Mouse (Mus musculus): ENCODE data around the gene Zswim1. TPM values are rescaled to one million over a fixed set of nuclear protein-coding genes. Genes with fewer than 3 reads are reported as not detected.
A peak's percentile ranks its signal among the peaks of the same experiment; 100 is the strongest.
"Not testable (repeated sequence)": the region's sequence is repeated elsewhere in the genome, so short reads cannot be mapped to it uniquely, and the experiment has no call there.

Zswim1 gene
- polyA plus RNA-seq, 1 experiment: 7.7 TPM

DNA sequence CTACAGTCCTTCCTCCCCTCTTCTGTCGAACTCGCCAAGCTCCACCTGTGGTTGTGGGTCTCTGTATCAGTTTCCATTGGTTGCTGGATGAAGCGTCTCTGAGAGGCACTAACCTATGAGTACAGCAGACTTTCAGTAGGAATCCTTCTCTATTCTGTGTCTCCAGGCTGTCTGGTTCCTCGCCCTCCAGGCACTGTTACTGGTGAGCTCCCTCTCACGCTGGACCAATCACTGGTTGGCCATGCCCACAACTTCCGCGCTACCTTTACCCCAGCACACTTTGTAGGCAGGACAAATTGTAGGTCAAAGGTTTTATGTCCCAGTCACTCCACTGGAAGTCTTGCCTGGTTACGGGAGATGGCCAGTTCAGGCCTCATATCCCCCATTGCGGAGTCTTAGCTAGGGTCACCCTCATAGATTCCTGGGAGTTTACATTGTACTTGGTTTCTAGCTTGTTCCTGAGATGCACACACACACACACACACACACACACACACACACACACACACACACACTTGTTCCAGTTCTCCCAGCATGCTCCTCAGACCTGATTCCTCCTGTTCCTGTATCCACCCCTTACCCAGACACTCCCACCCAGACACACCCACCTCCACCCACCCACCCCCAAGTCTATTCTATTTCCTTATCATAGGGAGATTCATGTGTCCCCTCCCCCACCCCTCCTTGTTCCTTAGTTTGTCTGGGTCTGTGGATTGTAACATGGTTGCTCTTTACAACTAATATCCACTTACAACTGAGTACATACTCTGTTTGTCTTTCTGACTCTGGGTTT, 37.4 kb downstream of the Zswim1 start:
- no peak for TF ChIP-seq POLR2A (IDR thresholded peaks at IDR 0.05; ENCODE audit: low read depth, low read length)
- TF ChIP-seq CTCF (IDR thresholded peaks at IDR 0.05; ENCODE audit: extremely low read depth, insufficient read depth, insufficient read length, insufficient replicate concordance): no peak
- no peak overlapping the region for H3K27ac ChIP-seq (ENCODE audit: insufficient read depth, low read length)
- H3K4me1 ChIP-seq (ENCODE audit: control insufficient read depth, insufficient read depth, insufficient read length): peaks cover 17% of the 10 kb centered on the region
- WGBS: 69% methylated on average over 9 of the region's 9 CpGs
- no peak for DNase-seq (ENCODE audit: low read depth in 1 of 2, low spot score in 2 of 2)
- peaks cover 10% of the 10 kb centered on the region for H3K27me3 ChIP-seq (ENCODE audit: control insufficient read depth, insufficient read depth, low read length)
- no peaks in the 10 kb centered on the region for H3K36me3 ChIP-seq (ENCODE audit: control insufficient read depth, insufficient read depth, low read length)
- no peak overlapping the region for H3K4me3 ChIP-seq (ENCODE audit: extremely low read depth, insufficient read depth, insufficient read length)

DNA sequence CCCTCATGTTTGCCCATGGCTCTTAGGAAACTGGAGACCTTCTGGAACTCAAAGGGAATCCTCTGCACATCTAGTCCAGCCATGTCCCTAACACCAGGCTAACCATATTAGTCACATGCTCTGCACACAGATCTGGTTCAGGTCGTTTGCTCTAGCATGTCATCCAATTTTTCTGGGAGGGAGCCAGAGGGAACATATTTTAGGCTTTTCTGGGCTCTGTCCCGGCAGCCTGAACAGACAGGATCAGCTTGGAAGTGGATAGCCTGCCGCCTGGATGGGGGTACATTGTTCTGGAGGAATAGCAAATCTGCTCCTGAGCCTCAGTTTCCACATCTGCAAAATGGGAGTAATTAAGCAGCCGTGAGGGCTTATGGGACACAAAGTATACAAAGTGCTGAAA, 38.6 kb downstream of the Zswim1 start:
- no peaks in the 10 kb centered on the region for H3K36me3 ChIP-seq (ENCODE audit: control insufficient read depth, insufficient read depth, low read length)
- H3K27ac ChIP-seq (ENCODE audit: insufficient read depth, low read length): no peak overlapping the region
- no peak overlapping the region for H3K4me3 ChIP-seq (ENCODE audit: extremely low read depth, insufficient read depth, insufficient read length)
- H3K4me1 ChIP-seq (ENCODE audit: control insufficient read depth, insufficient read depth, insufficient read length): peaks cover 17% of the 10 kb centered on the region
- peaks cover 10% of the 10 kb centered on the region for H3K27me3 ChIP-seq (ENCODE audit: control insufficient read depth, insufficient read depth, low read length)
- TF ChIP-seq CTCF (IDR thresholded peaks at IDR 0.05; ENCODE audit: extremely low read depth, insufficient read depth, insufficient read length, insufficient replicate concordance) (no peak), POLR2A (IDR thresholded peaks at IDR 0.05; ENCODE audit: low read depth, low read length) (no peak)
- 73% methylated on average over 4 of the region's 4 CpGs for WGBS
- no peak for DNase-seq (ENCODE audit: low read depth in 1 of 2, low spot score in 2 of 2)

DNA sequence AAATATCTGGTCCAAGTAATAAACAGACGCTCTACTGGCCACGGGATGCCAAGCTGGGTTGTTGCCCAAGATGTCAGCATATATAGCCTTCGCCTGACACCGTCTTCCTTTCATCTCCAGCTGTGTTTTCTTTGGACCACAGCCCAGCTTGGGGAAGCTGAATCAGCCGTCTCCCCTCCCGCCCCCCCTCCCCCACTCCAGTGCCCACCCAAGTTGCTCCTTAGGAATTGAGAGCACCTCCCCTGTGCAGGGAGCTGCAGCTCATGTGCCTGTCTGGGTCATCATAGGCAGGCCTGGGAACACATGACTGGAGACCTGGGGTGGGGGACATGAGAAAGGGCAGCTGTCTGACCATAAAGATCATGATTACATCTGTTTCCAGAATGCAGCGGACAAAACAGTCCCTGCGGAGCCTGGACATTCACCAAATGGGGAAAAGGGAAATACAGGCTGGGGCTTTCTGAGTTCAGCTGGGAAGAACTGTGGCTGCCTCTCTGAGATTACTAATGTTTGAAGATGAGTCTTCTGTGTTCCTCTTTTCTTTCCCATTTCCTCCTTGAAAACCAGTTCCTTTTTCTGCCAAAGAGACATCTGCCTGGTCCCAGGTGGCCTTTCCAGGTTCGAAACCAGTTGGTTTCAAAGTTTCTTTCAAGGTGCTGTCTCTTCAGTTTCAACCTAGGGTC, 39.8 kb downstream of the Zswim1 start:
- Histone ChIP-seq H3K4me1 (ENCODE audit: control insufficient read depth, insufficient read depth, insufficient read length) (peaks cover 18% of the 10 kb centered on the region), H3K4me3 (ENCODE audit: extremely low read depth, insufficient read depth, insufficient read length) (no peak overlapping the region), H3K27ac (ENCODE audit: insufficient read depth, low read length) (peak overlapping the region; percentile 53), H3K36me3 (ENCODE audit: control insufficient read depth, insufficient read depth, low read length) (no peaks in the 10 kb centered on the region), H3K27me3 (ENCODE audit: control insufficient read depth, insufficient read depth, low read length) (peaks cover 6% of the 10 kb centered on the region)
- TF ChIP-seq POLR2A (IDR thresholded peaks at IDR 0.05; ENCODE audit: low read depth, low read length) (no peak), CTCF (IDR thresholded peaks at IDR 0.05; ENCODE audit: extremely low read depth, insufficient read depth, insufficient read length, insufficient replicate concordance) (no peak)
- 29% methylated on average over 9 of the region's 9 CpGs for WGBS
- no peak for DNase-seq (ENCODE audit: low read depth in 1 of 2, low spot score in 2 of 2)

DNA sequence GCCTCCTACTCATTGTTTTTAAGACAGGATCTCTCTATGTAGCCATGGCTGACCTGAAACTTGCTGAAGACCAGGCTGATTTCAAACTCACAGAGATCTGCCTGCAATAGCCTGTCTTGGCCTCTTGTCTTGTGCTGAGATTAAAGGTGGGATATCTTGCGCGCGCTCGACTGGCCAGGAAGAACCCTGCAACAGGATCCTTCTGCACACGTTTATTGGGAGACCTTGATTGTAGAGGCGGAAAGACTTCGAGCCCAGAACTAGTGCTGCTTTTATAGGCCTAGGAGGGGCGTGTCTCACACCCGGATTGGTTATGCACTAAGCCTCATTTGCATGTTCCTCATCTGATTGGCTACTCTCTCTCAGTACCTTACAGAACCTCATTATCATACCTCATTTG, 40.9 kb downstream of the Zswim1 start:
- not testable (repeated sequence) for DNase-seq (ENCODE audit: low read depth in 1 of 2, low spot score in 2 of 2); H3K27ac ChIP-seq (ENCODE audit: insufficient read depth, low read length); H3K36me3 ChIP-seq (ENCODE audit: control insufficient read depth, insufficient read depth, low read length); H3K27me3 ChIP-seq (ENCODE audit: control insufficient read depth, insufficient read depth, low read length); H3K4me3 ChIP-seq (ENCODE audit: extremely low read depth, insufficient read depth, insufficient read length)
- WGBS: 95% methylated on average over 8 of the region's 9 CpGs
- H3K4me1 ChIP-seq (ENCODE audit: control insufficient read depth, insufficient read depth, insufficient read length): peaks cover 13% of the 10 kb centered on the region

DNA sequence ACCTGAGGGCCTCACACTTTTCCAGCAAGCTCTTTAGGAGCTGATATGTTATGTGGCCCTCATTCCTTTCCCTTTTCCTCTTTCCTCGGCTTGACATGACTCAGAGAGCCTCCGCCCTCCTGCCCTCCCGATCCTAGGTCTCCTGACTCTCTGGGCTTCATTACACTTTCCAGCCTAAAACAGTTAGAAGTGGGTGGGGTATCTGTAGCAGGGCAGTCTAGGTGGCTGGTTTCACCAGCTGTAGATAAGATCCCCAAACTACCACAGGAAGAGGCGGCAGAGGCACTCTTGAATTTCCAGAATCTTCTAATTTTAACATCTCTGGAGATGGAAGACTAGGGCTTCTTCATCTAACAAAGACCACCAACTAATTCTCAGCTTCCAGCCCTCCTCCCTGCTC, 42.1 kb downstream of the Zswim1 start:
- no peak overlapping the region for H3K4me3 ChIP-seq (ENCODE audit: extremely low read depth, insufficient read depth, insufficient read length)
- TF ChIP-seq CTCF (IDR thresholded peaks at IDR 0.05; ENCODE audit: extremely low read depth, insufficient read depth, insufficient read length, insufficient replicate concordance) (no peak), POLR2A (IDR thresholded peaks at IDR 0.05; ENCODE audit: low read depth, low read length) (no peak)
- H3K27ac ChIP-seq (ENCODE audit: insufficient read depth, low read length): no peak overlapping the region
- peaks cover 16% of the 10 kb centered on the region for H3K4me1 ChIP-seq (ENCODE audit: control insufficient read depth, insufficient read depth, insufficient read length)
- WGBS: 79% methylated on average over 4 of the region's 4 CpGs
- H3K36me3 ChIP-seq (ENCODE audit: control insufficient read depth, insufficient read depth, low read length): no peaks in the 10 kb centered on the region
- no peak for DNase-seq (ENCODE audit: low read depth in 1 of 2, low spot score in 2 of 2)
- no peaks in the 10 kb centered on the region; the same call in 1 of the 2 replicates for H3K27me3 ChIP-seq (ENCODE audit: control insufficient read depth, insufficient read depth, low read length)

DNA sequence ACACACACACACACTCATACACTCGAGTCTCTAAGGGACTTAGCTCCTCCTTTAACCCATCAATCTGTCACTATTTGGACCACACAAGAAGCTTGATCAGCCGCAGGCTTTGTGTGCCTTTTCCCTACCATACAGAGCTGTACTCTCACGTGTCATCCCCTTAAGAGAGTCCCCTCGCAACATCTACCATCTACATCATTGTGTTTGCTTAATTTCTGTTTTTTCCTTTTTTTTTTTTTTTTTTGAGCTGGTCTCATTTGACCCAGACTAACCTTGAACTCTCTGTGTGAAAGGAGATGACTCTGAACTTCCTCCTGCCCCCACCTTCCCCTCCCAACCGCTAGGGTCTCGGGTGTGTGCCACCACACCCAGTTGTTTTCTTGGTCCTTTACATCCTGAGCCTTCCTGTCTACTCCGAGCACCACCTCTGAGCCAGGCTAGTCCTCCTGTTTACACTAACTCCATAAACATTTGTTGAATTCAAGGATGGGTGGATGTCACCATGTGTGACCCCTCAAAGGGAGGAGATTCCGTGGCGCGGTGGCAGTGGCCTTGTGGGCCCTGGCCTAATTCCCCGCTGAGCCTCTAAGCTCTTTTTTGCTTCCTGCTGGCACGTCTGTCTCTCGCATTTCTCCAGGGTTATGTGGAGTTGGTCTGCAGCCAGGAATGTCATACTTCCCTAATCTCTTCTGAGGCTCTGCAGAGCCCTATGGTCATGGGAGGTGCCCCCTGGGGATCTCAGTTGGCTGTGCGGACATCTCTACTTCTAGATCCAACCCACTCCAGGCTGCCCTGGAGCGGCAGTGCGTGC, 44.5 kb downstream of the Zswim1 start:
- DNase-seq (ENCODE audit: low read depth in 1 of 2, low spot score in 2 of 2): peak in 1 of 2 experiments; percentile 47
- WGBS: 35% methylated on average over 16 of the region's 16 CpGs
- Histone ChIP-seq H3K4me3 (ENCODE audit: extremely low read depth, insufficient read depth, insufficient read length) (no peak overlapping the region), H3K27ac (ENCODE audit: insufficient read depth, low read length) (peak overlapping the region; percentile 89), H3K4me1 (ENCODE audit: control insufficient read depth, insufficient read depth, insufficient read length) (peaks cover 16% of the 10 kb centered on the region), H3K36me3 (ENCODE audit: control insufficient read depth, insufficient read depth, low read length) (no peaks in the 10 kb centered on the region), H3K27me3 (ENCODE audit: control insufficient read depth, insufficient read depth, low read length) (no peaks in the 10 kb centered on the region; the same call in 1 of the 2 replicates)
- TF ChIP-seq CTCF (IDR thresholded peaks at IDR 0.05; ENCODE audit: extremely low read depth, insufficient read depth, insufficient read length, insufficient replicate concordance): no peak
- no peak for TF ChIP-seq POLR2A (IDR thresholded peaks at IDR 0.05; ENCODE audit: low read depth, low read length)
